Mouse (Mus musculus) heart, embryonic 11.5 days (tissue): Measurements from ENCODE around the gene Olfr482. TPM values are rescaled to one million over a fixed set of nuclear protein-coding genes. Genes with fewer than 3 reads are reported as not detected.

Experiments
- ATAC-seq: fragments of 200-750 bp; cut with Nextera tagmentation; replicated peaks from 2 replicates; pipeline ENCODE4 v1.8.0; 2017; ENCODE audit warnings: moderate library complexity; ENCODE audit not compliant: insufficient number of reproducible peaks, low FRiP score, low TSS enrichment
- H3K27ac ChIP-seq: fragments of 300-500 bp; sonication (generic); 2 replicates; pipeline ENCODE4 v1.5.1; 2014; ENCODE audit warnings: mild to moderate bottlenecking, low read depth, low read length
- H3K27me3 ChIP-seq: fragments of 300-500 bp; sonication (generic); 2 replicates; pipeline ENCODE4 v1.6.1; 2014; ENCODE audit warnings: mild to moderate bottlenecking, low read length, mixed read lengths; ENCODE audit not compliant: control insufficient read depth, insufficient read depth
- H3K36me3 ChIP-seq: fragments of 300-500 bp; sonication (generic); 2 replicates; pipeline ENCODE4 v1.6.1; 2014; ENCODE audit warnings: mild to moderate bottlenecking, low read length, moderate library complexity, mixed read lengths; ENCODE audit not compliant: control insufficient read depth, insufficient read depth
- H3K4me1 ChIP-seq: fragments of 300-500 bp; sonication (generic); 2 replicates; pipeline ENCODE4 v1.6.1; 2014; ENCODE audit warnings: low read length; ENCODE audit not compliant: control insufficient read depth, insufficient read depth
- H3K4me2 ChIP-seq: fragments of 300-500 bp; sonication (generic); 2 replicates; pipeline ENCODE4 v1.6.1; 2014; ENCODE audit warnings: mild to moderate bottlenecking, moderate library complexity
- H3K4me3 ChIP-seq: fragments of 300-500 bp; sonication (generic); 2 replicates; pipeline ENCODE4 v1.5.1; 2014; ENCODE audit warnings: low read depth, low read length
- H3K9ac ChIP-seq: fragments of 300-500 bp; sonication (generic); 2 replicates; pipeline ENCODE4 v1.6.1; 2014; ENCODE audit warnings: mild to moderate bottlenecking, low read depth, low read length, moderate library complexity
- H3K9me3 ChIP-seq: fragments of 300-500 bp; sonication (generic); replicated peaks from 2 replicates; pipeline ENCODE4 v1.6.1; 2016; ENCODE audit warnings: low read length; ENCODE audit not compliant: control insufficient read depth
- WGBS: fragments of 180-500 bp; shearing (Covaris S2); extraction: QIAGEN DNeasy Blood & Tissue Kit; methylation state at CpG from one replicate; pipeline ENCODE4 v1.1.7; 2014; ENCODE audit not compliant: insufficient replicate concordance; 5-methylcytosine and 5-hydroxymethylcytosine counted together
- polyA plus RNA-seq: library from polyadenylated mRNA; unstranded; fragments of >200 nt; fragmentation: Nextera tagmentation; extraction: Ambion mirVana; gene quantifications from 2 replicates; pipeline ENCODE4 v1.2.1, GENCODE M21; 2014

The Olfr482 gene
- polyA plus RNA-seq: not detected in 2 replicates

GRCm38 (mm10) chr7:108097486-108097885, at the start of gene Olfr482:
Gene Olfr482, minus strand, starts transcription at chr7:108097586.
- Histone ChIP-seq H3K9me3 (no peaks in the 10 kb centered on the region), H3K27me3 (no peaks in the 10 kb centered on the region), H3K4me3 (no peak within 1 kb of the TSS), H3K4me1 (no peaks in the 10 kb centered on the region), H3K9ac (no peak within 1 kb of the TSS), H3K27ac (no peak within 1 kb of the TSS), H3K4me2 (no peak within 1 kb of the TSS), H3K36me3 (no peaks in the 10 kb centered on the region)
- no peak for ATAC-seq
- 69% methylated on average over 1 of the region's 1 CpGs for WGBS

- no peaks in the 10 kb centered on the region for H3K4me1 ChIP-seq
- no peaks in the 10 kb centered on the region for H3K36me3 ChIP-seq
- H3K27me3 ChIP-seq: no peaks in the 10 kb centered on the region
- no peak within 1 kb of the TSS for H3K9ac ChIP-seq
- H3K4me3 ChIP-seq: no peak within 1 kb of the TSS
- no peak within 1 kb of the TSS for H3K27ac ChIP-seq
- ATAC-seq: no peak
- H3K4me2 ChIP-seq: no peak within 1 kb of the TSS
- no peaks in the 10 kb centered on the region for H3K9me3 ChIP-seq
Measured at GRCm38 (mm10) chr7:108127349-108127748, 30.0 kb upstream of the Olfr482 start, which contains the start of gene Olfr484. Gene Olfr484, minus strand, starts transcription at chr7:108127449.

GRCm38 (mm10) chr7:108121416-108121815, 24.0 kb upstream of the Olfr482 start:
- WGBS: 55% methylated on average over 1 of the region's 1 CpGs
- Histone ChIP-seq H3K4me1 (no peaks in the 10 kb centered on the region), H3K4me3 (no peak overlapping the region), H3K36me3 (no peaks in the 10 kb centered on the region), H3K9me3 (no peaks in the 10 kb centered on the region), H3K4me2 (no peak overlapping the region), H3K9ac (no peak overlapping the region), H3K27me3 (no peaks in the 10 kb centered on the region), H3K27ac (no peak overlapping the region)
- ATAC-seq: no peak

GRCm38 (mm10) chr7:108120681-108121080, 23.3 kb upstream of the Olfr482 start:
- H3K36me3 ChIP-seq: no peaks in the 10 kb centered on the region
- H3K9ac ChIP-seq: no peak overlapping the region
- H3K4me2 ChIP-seq: no peak overlapping the region
- H3K27me3 ChIP-seq: no peaks in the 10 kb centered on the region
- no peak overlapping the region for H3K27ac ChIP-seq
- H3K4me3 ChIP-seq: no peak overlapping the region
- WGBS: 12% methylated on average over 1 of the region's 1 CpGs
- no peaks in the 10 kb centered on the region for H3K4me1 ChIP-seq
- H3K9me3 ChIP-seq: no peaks in the 10 kb centered on the region
- ATAC-seq: no peak

- H3K27me3 ChIP-seq: no peaks in the 10 kb centered on the region
- ATAC-seq: no peak
- H3K4me2 ChIP-seq: no peak within 1 kb of the TSS
- WGBS: 74% methylated on average over 1 of the region's 1 CpGs
- no peak within 1 kb of the TSS for H3K4me3 ChIP-seq
- no peaks in the 10 kb centered on the region for H3K36me3 ChIP-seq
- no peaks in the 10 kb centered on the region for H3K4me1 ChIP-seq
- no peak within 1 kb of the TSS for H3K9ac ChIP-seq
- no peak within 1 kb of the TSS for H3K27ac ChIP-seq
- H3K9me3 ChIP-seq: no peaks in the 10 kb centered on the region
Measured at GRCm38 (mm10) chr7:108100549-108100948, 3.2 kb upstream of the Olfr482 start, which contains the start of gene Olfr483. Gene Olfr483, plus strand, starts transcription at chr7:108100849.

GRCm38 (mm10) chr7:108079555-108079954, 17.8 kb downstream of the Olfr482 start, which contains the start of gene Olfr481:
Gene Olfr481, plus strand, starts transcription at chr7:108079855.
- H3K27ac ChIP-seq: no peak within 1 kb of the TSS
- H3K36me3 ChIP-seq: no peaks in the 10 kb centered on the region
- H3K9me3 ChIP-seq: no peaks in the 10 kb centered on the region
- no peak for ATAC-seq
- no peaks in the 10 kb centered on the region for H3K4me1 ChIP-seq
- H3K27me3 ChIP-seq: no peaks in the 10 kb centered on the region
- H3K9ac ChIP-seq: no peak within 1 kb of the TSS
- H3K4me3 ChIP-seq: no peak within 1 kb of the TSS
- H3K4me2 ChIP-seq: no peak within 1 kb of the TSS

GRCm38 (mm10) chr7:108067246-108067645, 30.1 kb downstream of the Olfr482 start, which contains the start of gene Olfr480:
Gene Olfr480, minus strand, starts transcription at chr7:108067346.
- no peak within 1 kb of the TSS for H3K9ac ChIP-seq
- no peaks in the 10 kb centered on the region for H3K4me1 ChIP-seq
- H3K4me3 ChIP-seq: no peak within 1 kb of the TSS
- ATAC-seq: no peak
- no peak within 1 kb of the TSS for H3K27ac ChIP-seq
- WGBS: 70% methylated on average over 1 of the region's 1 CpGs
- H3K9me3 ChIP-seq: no peaks in the 10 kb centered on the region
- no peaks in the 10 kb centered on the region for H3K36me3 ChIP-seq
- no peaks in the 10 kb centered on the region for H3K27me3 ChIP-seq
- H3K4me2 ChIP-seq: no peak within 1 kb of the TSS

- no peak within 1 kb of the TSS for H3K9ac ChIP-seq
- WGBS: 76% methylated on average over 2 of the region's 2 CpGs
- no peak within 1 kb of the TSS for H3K4me3 ChIP-seq
- H3K9me3 ChIP-seq: no peaks in the 10 kb centered on the region
- ATAC-seq: no peak
- H3K27me3 ChIP-seq: no peaks in the 10 kb centered on the region
- H3K4me1 ChIP-seq: no peaks in the 10 kb centered on the region
- no peak within 1 kb of the TSS for H3K27ac ChIP-seq
- no peaks in the 10 kb centered on the region for H3K36me3 ChIP-seq
- H3K4me2 ChIP-seq: no peak within 1 kb of the TSS
Measured at GRCm38 (mm10) chr7:108050393-108050792, 47.0 kb downstream of the Olfr482 start, which contains the start of gene Olfr479. Gene Olfr479, plus strand, starts transcription at chr7:108050693.
